Mouse (Mus musculus) adrenal gland, adult (tissue): ENCODE measurements around the gene Pyroxd1.
"Not testable (repeated sequence)": the region's sequence is repeated elsewhere in the genome, so short reads cannot be mapped to it uniquely, and the experiment has no call there.

Experiments
- DNase-seq, 2 experiments: peaks; one replicate each; pipeline ENCODE4 v3.0.0; 2022 to 2023; ENCODE audit warnings: low spot score in 1 of 2; ENCODE audit not compliant: inconsistent age in 2 of 2

Pyroxd1 gene

GRCm38 (mm10) chr6:142345440-142346038, at the start of gene Pyroxd1:
TSS of gene Pyroxd1 (plus strand) at chr6:142345654.
- DNase-seq, result peak; percentile 89 to 96

- no peak for DNase-seq
Observed at GRCm38 (mm10) chr6:142298098-142298497, 47.4 kb upstream of the Pyroxd1 start, which contains the start of gene Iapp. TSS of gene Iapp (plus strand) at chr6:142298423.

- DNase-seq, result no peak
Observed at GRCm38 (mm10) chr6:142305076-142305475, 40.4 kb upstream of the Pyroxd1 start.

GRCm38 (mm10) chr6:142314285-142314684, 31.2 kb upstream of the Pyroxd1 start:
- no peak for DNase-seq

GRCm38 (mm10) chr6:142317106-142317505, 28.3 kb upstream of the Pyroxd1 start:
- no peak for DNase-seq

DNA sequence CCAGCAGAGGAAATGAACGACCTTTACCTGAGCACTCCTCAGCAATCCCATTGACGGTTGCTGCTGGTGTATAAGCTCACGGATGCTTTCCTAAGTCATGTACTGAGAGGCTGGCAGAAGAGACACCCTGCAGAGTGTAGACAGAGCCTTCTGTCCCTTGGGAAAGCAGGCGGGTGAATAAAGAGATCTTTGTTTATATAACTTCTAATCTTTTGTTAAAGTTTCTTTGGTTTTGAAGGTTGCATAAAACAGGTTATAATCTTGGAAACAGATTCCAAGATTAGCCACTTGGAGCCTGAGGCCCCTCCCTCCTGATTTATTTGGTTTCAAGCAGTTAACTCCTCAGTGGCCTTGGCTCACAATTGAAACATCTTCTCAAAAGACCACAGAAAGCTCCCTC, 22.6 kb upstream of the Pyroxd1 start, which contains the start of gene Slco1a5:
Gene Slco1a5, minus strand, starts transcription at position 101 of the 400 bp plus-strand sequence.
- no peak for DNase-seq

DNA sequence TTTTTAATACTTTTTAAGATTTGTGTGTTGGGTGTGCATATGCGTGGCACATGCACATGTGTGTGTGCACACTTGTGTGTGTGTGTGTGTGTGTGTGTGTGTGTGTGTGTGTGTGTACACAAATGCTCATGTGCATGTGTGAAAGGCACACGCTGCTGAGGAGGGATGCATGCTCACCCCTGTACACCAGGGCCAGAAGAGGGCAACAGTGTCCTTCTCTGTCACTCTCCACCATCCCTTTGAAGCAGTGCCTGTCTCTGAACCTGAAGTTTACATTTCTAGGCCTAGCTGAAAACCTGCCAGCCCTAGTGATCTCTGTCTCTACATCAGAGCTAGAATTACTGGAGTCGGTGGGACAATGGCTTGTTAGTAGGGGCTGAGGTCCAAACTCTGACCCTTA, 18.9 kb upstream of the Pyroxd1 start:
- no peak for DNase-seq

DNA sequence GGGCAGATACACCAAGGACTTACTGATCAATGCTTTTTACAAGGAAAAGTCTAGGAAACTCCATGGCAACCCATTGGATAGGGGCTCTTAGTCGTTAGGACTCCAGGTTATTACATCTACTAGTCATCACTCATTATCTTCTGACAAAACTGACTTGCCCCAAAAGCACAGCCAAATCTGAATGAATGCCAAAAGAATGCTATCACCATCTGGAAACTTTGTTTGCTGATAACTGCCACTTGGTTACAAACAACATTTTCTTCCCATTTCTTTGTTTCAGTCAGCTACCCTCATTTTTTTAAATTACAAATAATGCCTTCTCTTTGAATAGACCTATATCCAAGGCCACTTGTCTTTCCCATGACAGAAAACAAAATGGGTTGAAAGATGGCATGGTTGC, 16.3 kb upstream of the Pyroxd1 start:
- DNase-seq, result no peak

DNA sequence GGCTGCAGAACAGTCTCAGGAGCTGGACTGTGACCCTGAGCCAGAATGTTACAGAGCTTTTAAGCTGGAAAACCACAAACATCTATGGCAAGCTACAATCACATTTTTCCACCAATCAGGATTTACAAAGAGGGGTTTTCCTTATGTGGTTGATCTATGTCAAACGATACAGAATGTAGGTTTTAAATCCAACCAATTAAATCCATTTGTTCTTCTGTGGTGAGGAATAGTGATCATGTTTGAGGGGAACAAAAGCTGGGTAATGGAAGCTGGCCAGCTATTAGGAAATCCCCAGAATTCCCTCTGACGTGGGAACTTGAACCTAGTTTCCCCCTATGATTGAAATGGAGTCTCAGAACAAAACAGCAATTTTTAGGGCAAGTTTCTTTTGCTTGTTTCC, 6.5 kb upstream of the Pyroxd1 start:
- no peak for DNase-seq

- DNase-seq, result no peak
Observed at GRCm38 (mm10) chr6:142339576-142339975, 5.9 kb upstream of the Pyroxd1 start.

DNA sequence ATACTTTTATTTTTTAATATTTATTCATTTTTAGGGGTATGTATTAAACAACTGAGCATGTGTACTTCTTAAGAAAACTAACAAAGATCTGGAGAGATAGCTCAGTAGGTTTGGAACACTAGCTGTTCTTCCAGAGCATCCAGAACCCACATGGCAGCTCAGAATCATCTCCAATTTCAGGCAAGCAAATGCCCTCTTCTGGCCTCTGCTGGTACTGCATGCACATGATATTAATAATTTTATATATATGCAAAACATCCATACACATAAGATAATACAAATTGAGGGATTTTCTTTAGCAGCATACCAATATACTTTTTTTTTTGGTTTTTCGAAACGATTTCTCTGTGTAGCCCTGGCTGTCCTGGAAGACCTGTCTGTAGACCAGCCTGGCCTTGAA, 1.9 kb upstream of the Pyroxd1 start:
- DNase-seq, result peak in 1 of 2 experiments; percentile 73

- no peak for DNase-seq
Observed at GRCm38 (mm10) chr6:142346181-142347110, 992 bp downstream of the Pyroxd1 start.

GRCm38 (mm10) chr6:142347431-142348385, 2.3 kb downstream of the Pyroxd1 start:
- no peak for DNase-seq

GRCm38 (mm10) chr6:142352099-142352498, 6.6 kb downstream of the Pyroxd1 start:
- DNase-seq, result not testable (repeated sequence)

GRCm38 (mm10) chr6:142357106-142357505, 11.7 kb downstream of the Pyroxd1 start:
- DNase-seq, result no peak

- DNase-seq, result no peak
Observed at GRCm38 (mm10) chr6:142362036-142362435, 16.6 kb downstream of the Pyroxd1 start.

DNA sequence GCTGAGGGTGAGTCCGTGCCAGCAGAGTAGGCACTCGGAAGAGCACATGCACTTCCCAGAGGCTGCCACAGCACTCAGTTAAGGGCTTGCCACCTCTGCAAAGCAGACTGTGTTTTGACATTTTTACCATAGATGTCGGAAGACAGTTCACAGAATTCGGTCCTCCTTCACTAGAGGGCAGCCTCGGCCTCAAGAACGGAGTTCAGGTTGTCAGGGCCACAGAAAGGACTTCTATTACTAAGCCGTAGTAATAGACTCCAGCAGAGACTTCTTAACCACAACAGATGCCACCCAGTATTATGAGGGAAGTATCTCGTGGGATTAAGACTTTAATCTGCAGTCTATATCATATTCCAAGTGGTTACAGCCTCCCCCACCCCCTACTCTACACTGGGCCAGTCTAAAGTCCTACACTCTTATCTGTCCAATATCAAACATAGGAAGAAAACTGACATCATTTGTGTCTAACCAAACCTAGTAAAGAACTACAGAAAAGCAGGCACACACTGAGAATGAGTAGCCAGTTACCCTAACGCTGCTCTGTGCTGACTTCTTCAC, 17.6 kb downstream of the Pyroxd1 start:
- peak in 1 of 2 experiments; percentile 37 for DNase-seq

DNA sequence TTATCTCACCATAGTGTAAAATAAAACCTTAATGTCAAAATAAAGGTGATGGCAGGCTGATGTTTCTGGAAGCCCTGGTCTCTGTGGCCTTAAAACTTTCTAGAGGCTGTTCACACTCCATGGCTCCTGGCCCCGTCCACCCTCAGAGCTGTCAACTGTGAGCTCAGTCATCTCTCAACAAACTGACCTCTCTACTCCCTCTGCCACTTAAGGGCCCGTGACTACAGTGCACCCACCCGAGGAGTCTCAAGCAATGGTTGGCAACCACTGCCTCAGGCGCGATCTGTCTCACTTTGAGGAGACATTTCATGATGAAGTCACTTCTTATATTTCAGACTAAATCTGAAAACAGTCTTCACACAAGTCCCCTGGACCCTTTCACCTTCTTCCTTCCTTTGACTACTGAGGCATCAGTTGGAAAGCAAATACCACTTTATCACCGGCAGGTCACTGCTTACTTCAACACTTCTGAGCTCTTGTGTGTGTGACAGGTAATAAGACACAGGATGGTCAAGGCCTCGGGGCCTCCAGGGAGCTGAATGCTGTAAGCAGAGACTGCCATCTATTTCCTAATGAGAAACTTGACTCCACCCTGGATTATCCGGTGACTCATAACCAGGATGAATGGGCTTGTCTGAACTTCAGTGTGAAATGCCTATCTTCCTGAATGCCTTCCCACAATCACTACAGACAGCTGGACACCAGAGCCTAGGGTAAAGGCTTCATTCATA, 20.5 kb downstream of the Pyroxd1 start:
- DNase-seq, result peak in 1 of 2 experiments; percentile 35

- no peak for DNase-seq
Observed at GRCm38 (mm10) chr6:142366473-142367018, 21.1 kb downstream of the Pyroxd1 start.

GRCm38 (mm10) chr6:142367565-142367964, 22.1 kb downstream of the Pyroxd1 start:
- no peak for DNase-seq
